Mouse (Mus musculus) thymus, adult 2 months (tissue): ENCODE data around the gene Schip1.

ENCODE experiments used
- CTCF ChIP-seq: fragments of 200-500 bp; IDR thresholded peaks from 2 replicates; pipeline ENCODE4 v1.5.1; 2012; ENCODE audit warnings: mild to moderate bottlenecking, control low read depth, low read length, moderate library complexity, borderline replicate concordance; ENCODE audit not compliant: control insufficient read depth, poor library complexity, insufficient read depth; ENCODE audit errors: extremely low read depth
- POLR2A ChIP-seq: fragments of 200-500 bp; IDR thresholded peaks from 2 replicates; pipeline ENCODE4 v1.6.1; 2012; ENCODE audit warnings: mild to moderate bottlenecking, low read length, control low read depth, moderate library complexity; ENCODE audit not compliant: control insufficient read depth, poor library complexity, insufficient read depth; ENCODE audit errors: extremely low read depth

DNA sequence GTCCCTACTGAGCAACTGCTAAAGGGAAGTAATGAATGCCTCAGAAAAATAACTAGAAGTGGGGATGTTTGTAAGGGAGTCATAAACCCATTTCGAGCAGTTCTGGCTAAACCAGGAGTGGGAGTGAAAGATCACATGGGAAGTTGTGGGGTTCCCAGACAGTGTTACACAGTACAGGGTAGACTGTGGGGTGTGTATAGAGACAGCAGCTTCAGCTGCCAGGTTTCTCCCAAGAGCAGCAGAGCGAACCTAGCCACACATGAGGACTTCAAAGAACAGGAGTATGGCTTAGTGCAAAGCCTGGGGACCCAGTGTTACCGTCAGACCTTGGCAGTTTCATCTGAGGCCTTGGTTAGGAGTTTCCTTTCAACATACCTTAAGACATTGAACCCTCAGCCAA lies 568.1 kb downstream of the Schip1 start:
- TF ChIP-seq POLR2A (no peak), CTCF (no peak)
